Mouse (Mus musculus) liver, adult 2 months (tissue): ENCODE measurements around the gene Zfp575.

Experiments used
- CTCF ChIP-seq: fragments of 200-500 bp; IDR thresholded peaks from 2 replicates; pipeline ENCODE4 v1.5.1; 2011; ENCODE audit warnings: low read depth, low read length, control low read depth
- POLR2A ChIP-seq: fragments of 200-500 bp; IDR thresholded peaks from 2 replicates; pipeline ENCODE4 v1.6.1; 2011; ENCODE audit warnings: low read length, control low read depth; ENCODE audit not compliant: insufficient read depth; ENCODE audit errors: extremely low read depth

DNA sequence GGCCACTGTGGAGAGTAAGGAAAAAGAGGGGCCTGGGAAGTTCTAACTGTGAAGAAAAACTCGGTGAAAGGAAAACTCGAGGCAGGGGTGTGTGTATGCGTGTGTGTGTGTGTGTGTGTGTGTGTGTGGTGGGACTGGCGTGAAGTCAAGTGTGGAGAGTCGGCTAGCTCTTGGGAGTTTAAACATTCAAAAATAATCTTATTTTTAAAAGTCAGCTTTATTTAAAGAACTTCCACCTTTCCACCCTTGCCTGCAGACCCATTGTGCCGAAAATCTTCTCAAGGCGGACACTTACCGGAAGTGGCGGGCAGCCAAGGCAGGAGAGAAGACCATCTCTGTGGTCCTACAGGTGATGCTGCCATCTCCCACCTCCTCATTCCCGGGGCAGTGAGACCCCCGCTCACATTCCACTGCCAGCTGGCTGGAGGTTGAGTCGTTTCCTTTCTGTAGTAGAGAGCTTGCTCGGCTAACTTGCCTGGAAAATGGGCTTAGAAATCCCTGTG, 39.9 kb downstream of the Zfp575 start:
- TF ChIP-seq CTCF (no peak), POLR2A (no peak)
